Mouse (Mus musculus) erythroid progenitor cell, adult 5-6 weeks (primary cell): ENCODE results near the gene Cd81. TPM values are rescaled to one million over a fixed set of nuclear protein-coding genes. Genes with fewer than 3 reads are reported as not detected.

ENCODE experiments used
- ATAC-seq: replicated peaks from 2 replicates; pipeline ENCODE4 v1.8.0; 2016; ENCODE audit warnings: moderate number of reproducible peaks, mild to moderate bottlenecking, moderate TSS enrichment, inconsistent platforms; ENCODE audit not compliant: poor library complexity, low FRiP score, severe bottlenecking
- total RNA-seq, 2 experiments: library from RNA; stranded (forward) in 1 of 2; stranded (reverse) in 1 of 2; fragments of 150-400 nt in 1 of 2; fragments of 186-747, 209-891 nt in 1 of 2; gene quantifications; 2 replicates each; pipeline versions ENCODE4 v1.2.3 to v1.2.4; 2015 to 2017; ENCODE audit warnings: low replicate concordance in 2 of 2

Gene Cd81
- total RNA-seq, 2 experiments from 2014 or later: 110 to 202 TPM

DNA sequence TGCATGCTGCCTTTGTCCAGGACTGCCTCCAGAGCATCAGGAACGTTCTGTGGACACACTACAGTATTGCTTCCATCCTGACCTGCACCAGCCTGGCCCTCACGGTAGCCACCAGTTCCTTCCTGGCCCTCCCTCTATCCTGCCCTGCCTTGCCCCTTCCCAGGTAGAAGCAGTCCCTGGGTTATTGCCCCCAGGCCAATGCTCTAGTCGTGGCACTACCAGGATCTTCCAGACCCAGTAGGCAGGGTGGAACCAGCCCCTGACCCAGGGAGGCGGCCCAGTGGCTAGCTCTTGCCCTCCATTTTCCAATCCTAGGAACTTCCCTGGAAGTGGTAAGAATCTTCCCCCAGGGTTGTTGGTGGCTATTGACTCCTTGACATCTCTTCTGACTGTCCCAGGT is 35.4 kb upstream of the Cd81 start:
- ATAC-seq: no peak

DNA sequence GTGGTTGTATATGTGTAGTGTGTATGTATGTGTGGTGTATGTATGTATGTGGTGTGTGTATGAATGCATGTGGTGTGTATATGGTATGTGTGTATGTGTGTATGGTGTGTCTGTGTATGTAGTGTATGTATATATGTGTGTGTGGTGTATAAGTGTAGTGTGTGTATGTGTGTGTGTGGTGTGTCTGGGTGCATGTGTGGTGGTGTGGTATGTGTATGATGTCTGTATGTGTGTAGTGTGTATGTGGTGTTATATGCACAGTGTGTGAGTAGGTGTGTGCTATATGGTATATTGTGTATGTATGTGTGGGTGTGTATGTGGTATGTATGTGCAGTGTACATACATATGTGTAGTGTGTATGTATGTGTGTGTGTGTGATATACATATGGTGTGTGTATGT is 32.5 kb upstream of the Cd81 start:
- ATAC-seq: no peak

DNA sequence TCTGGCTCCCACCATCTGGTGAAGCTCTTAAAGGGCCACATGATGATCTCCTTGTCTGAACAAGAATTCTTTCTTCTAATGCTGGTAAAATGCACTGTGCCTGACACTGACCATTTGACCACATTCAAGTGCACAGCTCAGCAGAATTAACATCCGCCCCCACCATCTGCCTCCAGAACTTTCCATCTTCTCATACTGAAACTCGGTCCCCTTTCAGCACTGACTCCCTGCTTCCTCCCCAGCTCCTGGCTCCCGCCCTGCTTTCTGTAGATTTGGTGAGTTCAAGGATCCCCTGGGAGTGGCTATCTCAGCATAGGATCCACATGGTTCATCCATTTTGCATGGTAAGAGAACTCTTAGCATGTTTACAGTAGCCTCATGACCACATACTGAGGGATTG is 31.8 kb upstream of the Cd81 start:
- no peak for ATAC-seq

DNA sequence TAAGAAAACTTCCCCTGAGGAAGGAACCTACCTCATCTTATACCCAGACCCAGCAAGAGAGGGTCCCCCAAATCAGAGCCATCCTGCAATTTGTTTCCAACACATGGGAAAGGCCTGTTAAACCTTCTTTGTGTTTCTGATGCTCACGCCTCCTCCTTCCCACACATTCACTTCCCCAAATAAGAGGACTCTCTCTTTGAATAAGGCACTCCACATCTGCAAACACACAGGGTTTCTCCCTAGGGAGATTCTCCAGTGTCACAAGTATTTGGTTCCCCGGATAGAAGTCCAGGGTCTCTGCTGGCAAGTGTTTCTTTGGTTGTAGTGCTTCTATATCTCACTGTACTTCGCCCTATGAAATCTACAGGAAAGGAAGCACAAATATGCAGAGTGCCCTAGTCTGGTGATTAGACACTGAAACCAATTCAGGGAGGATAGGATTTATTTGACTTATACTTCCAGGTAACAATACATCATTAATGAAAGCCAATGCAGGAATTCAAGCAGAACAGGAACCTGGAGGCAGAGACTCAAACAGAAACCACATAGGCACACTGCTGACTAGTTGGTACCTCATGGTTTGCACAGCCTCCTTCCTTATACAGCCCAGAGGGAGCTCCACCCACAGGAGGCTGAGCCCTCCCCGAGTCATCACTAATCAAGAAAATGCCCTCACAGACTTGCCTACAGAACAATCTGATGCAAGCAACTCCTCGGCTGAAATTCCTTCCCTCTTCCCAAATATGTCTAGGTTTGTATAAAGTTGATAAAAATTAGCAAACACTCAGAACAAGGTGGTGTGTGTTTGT is 31.0 kb upstream of the Cd81 start:
- no peak for ATAC-seq

DNA sequence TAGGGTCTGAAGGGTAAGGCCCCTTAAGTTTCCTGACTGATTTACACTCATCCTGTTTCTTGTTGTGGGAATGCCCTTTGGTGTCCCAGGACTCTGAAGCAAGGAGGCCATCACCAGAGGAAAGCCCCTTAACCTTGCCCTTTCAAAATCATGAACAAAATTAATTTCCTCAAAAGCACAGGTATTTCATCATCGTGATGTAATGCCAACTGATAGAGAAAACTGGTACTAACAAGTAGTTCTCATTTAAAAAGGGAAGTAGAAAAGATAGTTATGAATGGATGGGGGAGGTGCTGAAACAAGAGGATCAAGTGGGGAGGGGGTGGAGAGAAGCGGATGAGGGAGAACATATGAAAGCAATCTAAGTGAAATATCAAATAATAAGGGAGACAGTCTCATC is 29.0 kb upstream of the Cd81 start:
- ATAC-seq: no peak

DNA sequence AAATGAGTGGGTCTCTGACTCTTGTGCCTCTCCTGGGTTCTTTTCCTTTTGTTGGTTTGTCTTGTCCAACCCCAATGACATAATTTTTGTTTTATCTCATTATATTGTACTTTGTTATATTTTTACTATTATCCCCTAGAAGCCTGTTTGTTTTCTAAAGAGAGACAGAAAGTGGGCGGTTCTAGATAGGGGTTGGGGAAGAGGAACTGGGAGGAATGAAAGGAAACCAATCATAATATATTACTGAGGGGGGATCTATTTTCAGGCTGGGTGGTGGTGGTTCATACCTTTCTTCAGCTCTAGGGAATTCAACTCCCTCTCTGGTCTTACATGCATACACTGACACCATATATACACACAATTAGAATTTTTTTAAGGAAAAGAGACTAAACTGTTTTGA is 28.2 kb upstream of the Cd81 start:
- ATAC-seq: no peak

DNA sequence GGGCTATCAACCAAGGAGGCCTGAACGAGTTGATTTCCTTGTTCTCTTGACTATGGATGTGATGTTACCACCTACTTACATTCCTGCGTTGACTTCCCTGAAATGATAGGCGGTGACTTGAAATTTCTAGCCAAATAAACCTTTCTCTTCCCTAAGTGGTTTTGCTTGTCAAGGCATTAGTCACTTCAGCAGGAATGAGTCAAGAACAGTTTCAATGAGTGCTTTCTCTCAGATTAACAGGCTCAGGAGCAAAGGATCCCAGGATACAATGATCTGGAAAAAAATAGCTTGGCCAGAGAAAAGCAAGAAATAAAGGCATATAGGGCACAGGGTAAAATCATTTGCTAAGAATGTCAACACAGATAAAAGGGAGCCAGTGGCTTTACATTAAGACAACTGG is 27.0 kb upstream of the Cd81 start:
- ATAC-seq: no peak

DNA sequence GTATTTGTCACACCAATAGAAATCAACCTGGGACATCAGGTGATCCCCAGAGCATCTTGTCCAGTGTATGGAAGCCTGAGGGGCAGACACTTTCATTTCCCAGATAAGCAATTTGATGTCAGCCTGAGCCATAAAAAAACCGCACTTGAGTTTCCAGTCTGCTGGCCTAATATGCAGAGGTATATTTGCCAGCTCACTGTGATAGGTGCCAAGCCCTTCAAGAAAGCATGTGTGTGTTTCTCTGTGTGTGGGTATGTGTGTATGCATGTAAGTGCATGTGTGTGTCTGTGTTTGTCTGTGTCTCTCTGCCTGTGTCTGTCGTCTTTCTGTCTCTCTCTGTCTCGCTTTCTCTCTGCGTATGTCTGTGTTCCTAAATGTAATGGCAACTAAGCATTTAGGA is 25.3 kb upstream of the Cd81 start:
- ATAC-seq: no peak

DNA sequence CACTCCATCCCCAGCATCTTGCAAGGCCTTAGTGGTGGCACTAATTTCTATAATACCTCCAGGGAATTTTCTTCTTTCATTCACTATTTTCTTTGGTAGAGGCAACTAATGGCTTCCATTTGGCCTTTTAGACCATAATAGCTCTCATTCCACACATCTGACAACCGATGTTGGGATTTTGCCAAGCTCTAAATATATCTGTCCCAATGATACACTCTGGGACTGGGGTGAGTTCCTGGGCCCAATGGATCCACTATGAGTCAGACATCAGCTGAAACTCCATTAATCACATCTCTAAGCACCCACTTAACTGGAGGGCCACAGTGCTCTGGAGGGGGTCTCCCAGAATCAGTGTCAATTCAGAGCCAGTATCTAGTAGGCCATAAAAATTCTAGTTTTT is 20.7 kb upstream of the Cd81 start:
- no peak for ATAC-seq

DNA sequence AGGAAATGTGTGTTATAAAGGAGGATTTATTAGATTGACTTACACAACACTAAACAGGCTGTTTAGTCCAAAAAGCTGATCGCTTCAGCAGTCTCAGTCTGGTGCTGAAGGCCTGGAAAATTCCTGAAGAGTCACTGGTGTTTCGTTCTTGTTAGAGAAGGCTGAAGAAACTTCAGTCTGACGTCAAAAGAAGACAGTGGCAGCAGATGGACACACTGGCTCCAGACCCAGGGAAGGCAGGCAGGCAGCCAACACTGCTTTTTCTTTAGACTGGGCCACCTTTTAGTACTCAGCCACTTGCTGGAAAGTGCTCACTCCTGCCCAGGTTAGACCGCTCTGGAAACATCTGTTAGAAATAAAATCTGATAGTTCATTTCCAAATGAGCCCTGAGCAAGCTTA is 19.0 kb upstream of the Cd81 start:
- ATAC-seq: no peak

DNA sequence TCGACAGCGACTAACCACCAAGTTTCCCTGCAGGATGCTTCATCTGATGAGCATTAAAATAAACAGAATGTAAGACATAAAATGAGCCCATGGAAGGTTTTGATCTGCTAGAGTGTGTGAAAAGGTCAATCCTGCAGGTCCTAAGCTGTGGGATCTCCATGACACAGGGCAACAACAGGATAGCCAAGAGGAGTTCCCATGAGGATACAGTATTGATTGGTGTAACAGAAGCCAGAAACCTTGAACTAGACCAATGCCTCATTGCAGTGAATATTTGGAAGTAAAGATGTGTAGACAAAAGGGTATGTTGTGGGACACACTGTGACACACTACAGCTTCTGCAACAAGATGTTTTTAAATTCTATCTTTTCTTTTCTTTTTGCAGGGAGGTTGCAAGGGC is 18.4 kb upstream of the Cd81 start:
- no peak for ATAC-seq

DNA sequence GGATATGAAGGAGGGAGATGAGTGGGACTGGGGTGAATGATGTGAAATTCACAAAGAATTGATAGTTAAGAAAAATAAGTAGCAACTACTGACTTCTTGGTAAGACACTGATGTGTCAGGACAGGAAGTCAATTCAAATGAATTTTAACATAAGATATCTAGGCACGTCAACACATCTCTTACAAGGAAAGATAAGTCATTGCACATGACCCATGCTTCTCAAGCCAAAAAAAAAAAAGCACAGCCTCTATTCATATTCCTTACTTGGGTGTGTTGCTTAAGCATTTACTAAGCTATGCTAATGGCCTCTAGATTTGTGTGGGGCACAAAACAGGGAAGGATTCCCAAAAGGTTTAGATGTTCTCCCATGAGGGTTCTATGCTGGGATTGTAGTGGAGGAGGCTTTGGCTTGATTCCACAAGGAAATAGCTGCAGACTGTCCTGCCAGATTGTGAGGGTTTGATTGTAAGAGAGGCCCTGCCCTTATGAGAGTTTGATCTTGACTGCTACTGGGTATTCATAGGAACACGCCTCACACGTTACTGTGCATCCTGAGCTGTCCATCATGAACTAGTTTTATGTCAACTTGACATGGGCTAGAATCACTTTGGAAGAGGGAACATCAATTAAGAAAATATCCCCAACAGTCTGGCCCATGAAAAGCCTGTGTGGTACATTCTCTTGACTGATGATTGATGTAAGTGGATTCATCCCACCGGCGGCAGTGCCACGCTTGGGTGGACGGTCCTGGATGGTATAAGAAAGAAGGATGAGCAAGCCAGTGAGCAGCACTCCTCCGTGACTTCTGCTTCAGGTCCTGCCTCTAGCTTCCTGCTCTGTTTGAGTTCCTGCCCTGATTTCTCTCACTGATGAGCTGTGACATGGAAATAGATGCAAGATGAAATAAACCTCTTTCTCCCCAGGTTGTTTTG is 17.8 kb upstream of the Cd81 start:
- ATAC-seq: no peak

DNA sequence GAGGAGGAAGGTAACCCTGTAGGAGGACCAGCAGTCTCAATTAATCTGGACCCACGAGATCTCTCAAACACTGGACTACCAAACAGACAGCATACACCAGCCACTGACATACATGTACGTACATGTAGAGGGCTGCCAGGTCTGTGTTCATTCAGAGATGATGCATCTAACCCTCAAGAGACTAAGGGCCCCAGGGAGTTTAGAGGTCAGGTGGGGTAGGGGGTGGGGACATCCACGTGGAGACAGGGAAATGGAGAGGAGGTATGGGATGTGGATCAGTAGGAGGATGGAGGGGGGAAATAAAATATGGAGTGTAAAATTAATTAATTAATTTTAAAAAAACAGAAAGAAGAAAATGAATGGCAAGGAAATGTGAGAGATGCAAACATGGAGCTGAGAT is 15.8 kb upstream of the Cd81 start:
- no peak for ATAC-seq

DNA sequence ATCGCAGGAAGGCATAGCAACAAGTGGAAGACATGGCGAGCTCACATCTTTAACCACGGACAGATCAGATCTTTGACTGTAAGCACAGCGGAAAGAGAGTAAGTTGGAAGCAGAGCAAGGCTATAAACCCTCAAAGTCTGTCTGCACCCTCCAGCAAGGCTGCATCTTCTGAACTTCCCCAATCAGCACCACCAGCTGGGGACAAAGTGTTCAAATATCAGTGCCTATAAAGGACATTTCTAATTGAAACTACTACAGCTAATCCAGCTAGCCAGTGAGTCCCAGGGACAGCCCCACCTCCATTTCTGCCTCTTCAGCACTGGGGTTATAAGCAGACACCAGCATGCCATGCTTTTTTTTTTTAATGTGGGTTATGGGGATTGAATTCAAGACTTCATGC is 15.2 kb upstream of the Cd81 start:
- no peak for ATAC-seq

DNA sequence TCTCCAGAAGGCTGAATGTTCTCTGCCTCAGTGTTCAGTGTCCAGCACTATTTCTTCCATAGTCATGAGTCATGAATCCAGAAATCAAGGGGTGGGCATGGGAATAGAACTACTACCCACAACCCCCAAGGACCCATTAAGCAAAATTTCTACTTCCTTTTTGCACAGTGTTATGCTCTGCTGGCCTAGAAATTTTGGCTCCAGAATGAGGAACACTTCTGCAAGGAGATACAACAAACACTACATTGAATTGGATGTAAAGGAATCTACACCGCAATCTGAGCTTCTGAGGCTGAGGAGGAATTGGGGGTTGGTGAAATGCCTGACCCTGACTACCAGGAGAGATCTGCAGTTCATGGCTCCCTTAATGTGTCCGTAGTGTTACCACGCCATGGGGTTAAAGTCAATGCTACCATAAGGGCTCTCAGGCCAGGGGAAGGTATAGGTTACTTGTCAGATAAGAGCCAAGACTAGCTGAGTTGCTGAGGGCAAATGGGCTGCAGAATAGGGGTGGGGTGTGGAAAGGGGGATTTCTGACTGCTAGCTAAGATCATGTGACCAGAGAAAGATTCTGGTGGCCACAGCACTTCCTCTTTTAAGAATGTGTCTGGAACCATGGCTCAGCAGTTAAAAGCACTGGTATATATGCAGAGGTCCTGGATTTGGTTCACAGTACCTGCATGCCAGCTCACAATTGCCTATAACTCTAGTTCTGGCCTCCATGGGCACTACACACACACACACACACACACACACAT is 14.2 kb upstream of the Cd81 start:
- ATAC-seq: no peak

DNA sequence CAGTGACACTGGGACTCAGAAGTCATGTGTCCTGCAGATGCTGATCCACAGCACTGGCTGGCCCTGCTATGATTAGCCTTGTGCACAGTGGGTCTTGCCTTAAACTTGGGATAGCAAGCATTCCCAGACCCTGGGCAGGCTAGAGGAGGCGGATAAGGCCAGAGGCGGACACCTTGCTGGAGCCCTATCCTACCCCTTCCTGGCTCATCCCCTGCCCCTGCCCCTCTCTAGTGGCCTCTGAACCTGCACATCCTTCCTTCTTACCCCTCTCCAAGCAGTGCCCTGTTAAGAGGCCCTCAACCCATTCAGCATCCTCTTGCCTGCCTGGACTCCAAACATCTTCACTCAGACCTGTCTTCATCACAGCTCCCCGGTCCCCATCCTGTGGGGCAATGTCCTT is 12.0 kb upstream of the Cd81 start:
- no peak for ATAC-seq

DNA sequence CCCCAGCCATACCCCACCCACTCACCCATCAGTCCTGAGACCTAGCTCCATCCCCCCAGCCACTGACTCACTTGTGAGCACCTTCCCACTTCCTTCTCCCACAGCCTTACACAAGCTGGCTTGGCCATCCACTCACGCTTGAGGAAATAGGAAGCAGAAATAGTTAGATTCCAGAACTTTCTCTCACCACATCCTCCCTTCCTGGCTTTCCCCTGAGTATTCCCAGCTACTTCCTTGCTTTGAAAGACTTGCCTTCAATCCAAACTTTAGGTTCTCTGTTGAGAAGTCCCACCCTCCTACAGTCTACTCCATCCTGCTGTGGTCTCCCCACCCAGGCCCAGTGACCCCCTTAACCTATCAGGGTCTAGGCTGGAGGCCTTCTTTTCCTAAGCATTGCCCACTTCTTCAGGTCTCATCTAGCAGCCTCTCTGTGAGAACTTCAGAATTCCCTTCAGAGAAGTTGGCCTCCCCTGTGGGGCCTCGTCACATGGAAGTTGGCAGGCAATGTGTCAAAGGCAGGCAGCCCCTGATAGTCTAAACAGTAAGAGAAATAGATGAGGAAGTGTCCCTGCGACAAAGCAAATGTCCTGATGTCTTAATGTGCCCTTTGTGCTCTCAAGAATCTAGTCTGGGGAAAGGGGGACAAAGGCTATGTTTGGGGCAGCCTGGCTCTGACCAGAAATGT is 11.3 kb upstream of the Cd81 start:
- ATAC-seq: no peak

DNA sequence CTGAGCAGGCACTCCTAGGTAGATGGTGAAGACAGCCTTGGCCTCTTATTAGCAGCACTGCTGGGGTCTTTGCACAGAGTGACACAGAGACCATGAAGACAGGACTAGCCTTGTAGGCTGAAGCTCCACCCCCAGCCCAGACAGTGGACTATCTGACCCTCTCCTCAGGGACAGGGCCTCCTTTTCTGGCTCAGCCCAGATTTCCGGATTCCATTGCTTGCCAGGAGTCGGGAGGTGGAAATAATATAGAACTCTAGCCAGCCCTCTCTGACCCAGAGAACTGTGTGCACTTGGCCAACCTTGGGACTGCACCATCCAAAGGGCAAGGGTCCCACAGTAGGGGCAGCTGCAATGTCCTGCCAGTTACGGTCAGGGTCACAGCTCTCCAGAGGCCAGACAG is 10.4 kb upstream of the Cd81 start:
- no peak for ATAC-seq

DNA sequence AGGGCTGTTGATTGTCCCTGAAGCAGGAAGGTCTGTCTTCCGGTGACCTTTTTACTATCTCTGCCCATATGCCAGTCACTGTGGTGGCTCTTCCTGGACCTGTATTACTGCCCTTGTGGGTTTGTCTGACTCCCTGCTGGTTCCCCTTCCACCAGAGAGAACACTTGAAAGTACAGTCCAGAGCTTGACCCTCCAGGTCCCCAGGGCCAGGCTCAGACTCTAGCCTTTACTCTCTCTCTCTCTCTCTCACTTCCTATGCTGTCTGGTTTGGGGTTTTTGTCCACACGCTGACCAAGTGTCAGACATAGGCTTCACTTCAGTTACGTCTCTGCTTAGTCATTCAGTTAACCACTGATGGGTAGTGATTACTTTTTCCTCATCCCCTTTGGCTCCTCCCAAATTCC is 9.6 kb upstream of the Cd81 start:
- no peak for ATAC-seq
